Mouse (Mus musculus): Measurements from ENCODE around the gene Dnajc6.

Gene Dnajc6

DNA sequence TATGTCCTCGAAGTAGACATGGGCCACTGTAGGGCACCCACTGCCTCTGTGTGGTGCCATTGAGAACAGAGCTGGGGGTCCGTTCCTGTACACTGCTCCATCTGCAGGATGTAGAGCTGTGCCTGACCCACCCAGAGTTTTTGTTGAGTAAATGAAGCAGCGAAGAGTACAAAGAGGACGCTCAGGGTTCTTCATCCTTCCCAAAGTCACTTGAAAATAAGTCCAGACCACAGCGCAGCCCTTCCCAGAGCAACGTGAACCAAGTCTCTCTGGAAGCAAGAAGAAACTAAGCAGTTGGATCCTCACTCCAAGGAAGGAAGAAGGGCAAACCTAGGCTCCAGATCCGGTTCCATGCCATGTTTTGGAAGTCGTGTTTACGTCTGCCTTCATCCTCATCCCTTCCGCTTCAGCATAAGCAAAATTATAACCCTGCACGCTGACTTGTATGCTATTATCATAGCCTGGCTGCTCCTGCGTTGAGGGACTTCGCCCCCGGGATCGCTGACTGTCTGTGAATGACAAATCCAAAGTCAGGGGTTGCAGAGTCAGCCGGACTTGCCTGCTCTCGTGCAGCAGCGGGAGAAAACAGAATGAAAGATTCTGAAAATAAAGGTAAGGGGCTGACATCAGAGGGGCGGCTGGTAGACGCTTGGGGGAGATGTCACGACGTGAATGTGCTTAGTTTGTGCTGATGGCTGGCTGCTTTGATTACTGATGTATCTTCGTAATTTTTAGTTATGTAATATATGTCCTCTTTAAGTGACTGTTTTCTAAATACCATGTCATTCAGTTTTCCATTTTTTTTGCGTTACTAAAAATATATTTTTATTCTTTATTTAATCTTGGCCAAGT, 11.3 kb downstream of the Dnajc6 start:
- DNase-seq (ENCODE audit: low spot score) = no peak

DNA sequence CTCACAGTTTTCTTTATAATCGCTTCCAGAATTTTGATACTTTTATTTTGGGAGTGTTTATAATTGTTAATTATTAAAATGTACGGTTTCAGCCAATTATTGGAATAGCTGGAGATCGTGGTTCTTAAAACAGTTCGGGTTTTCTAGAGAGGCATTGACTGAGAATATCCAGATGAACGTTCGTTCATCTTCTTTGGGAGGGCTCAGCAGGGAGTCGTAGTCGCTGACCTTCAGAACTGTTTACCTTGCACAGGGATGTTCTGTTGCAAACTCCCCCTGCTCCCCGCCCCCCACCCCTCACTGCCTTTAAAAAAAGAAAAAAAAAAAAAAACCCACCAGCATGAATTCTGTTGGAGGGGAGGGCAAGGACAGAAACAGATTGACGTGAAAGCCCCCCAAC, 12.0 kb downstream of the Dnajc6 start:
- DNase-seq (ENCODE audit: low spot score) = no peak

DNA sequence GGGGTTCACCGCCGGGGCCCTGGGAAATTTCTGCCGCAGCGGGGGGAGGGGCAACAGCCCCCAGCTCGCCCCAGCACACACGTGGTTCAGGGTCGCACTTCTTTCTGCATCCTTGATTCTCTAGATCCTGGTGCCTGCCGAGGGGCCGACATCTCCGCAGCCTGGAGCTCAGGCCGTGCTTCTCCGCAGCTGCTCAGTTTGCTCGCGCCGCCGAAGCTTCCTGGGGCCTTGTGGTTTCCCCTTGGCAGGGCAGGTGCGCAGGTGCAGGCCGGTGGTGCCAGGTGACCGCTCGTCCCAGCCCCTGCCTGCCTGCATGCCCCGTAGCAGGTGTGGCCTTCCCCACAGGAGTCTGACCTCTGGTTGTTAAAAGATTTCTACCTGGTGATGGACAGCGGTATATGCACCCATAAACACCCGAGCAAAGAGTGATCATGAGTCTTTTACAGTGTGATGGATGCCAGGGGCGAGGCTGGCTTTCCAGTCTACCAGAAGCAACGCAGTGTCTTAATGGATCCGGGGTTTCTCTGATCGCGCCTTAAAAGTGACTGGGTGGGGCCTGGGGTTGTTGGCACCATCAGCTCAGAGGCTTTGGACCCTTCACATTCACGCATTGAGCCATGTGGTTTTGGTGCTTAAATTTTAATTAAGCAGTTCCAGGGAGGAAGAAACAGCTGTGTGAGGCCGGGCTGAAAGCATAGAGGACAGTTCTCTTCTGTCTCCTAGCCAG, 12.6 kb downstream of the Dnajc6 start:
- no peak for DNase-seq (ENCODE audit: low spot score)

DNA sequence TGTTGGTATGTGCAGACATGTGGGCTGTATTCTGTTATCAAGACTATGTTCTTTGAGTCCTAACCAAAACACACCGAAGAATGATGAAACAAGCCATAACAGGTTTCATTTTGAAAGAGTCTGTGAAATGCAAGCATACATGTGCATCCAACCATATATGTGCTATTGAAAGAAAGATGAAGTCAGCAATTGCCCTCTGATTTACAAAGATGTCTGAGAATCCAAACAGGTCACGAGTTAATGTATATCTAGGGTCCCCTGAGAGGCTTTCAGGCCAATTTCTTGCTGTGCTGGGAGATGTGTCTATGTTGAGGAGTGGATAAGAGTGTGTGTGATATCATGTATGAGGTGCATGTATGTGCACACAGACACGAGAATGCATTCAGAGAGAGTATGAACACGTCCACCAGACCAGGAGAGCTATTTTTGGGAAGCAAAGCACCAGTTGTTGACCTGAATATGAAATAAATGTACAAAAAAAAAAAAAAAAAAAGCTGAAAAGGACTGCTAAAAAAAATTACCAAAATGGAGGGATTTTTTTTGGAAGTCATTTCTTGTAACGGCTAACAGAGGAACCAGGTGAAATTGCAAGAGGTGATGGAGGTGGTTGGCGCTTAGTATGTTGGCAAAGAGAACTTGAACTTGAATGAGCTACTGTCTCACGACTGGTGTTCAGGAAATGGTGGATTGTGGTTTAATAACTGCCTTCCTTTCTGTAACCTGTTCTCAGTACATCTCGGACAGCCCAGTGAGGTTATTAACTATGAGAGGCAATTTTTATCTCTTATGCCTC, 13.9 kb downstream of the Dnajc6 start:
- DNase-seq (ENCODE audit: low spot score) = no peak

DNA sequence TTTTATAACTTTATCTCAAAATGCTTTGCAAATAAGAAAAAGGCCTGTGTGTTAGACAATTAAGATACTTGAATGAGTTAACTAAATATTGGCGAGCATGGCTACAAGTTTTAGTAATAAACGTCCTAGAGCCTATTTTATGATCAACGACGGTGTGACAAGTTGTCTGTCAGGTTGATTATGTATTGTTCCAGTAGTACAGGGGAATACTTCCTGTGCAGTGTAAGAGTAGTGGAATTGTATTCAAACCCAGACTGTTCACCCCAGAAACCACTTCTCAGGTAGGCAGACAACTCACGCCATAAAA, 14.4 kb downstream of the Dnajc6 start:
- no peak for DNase-seq (ENCODE audit: low spot score)

DNA sequence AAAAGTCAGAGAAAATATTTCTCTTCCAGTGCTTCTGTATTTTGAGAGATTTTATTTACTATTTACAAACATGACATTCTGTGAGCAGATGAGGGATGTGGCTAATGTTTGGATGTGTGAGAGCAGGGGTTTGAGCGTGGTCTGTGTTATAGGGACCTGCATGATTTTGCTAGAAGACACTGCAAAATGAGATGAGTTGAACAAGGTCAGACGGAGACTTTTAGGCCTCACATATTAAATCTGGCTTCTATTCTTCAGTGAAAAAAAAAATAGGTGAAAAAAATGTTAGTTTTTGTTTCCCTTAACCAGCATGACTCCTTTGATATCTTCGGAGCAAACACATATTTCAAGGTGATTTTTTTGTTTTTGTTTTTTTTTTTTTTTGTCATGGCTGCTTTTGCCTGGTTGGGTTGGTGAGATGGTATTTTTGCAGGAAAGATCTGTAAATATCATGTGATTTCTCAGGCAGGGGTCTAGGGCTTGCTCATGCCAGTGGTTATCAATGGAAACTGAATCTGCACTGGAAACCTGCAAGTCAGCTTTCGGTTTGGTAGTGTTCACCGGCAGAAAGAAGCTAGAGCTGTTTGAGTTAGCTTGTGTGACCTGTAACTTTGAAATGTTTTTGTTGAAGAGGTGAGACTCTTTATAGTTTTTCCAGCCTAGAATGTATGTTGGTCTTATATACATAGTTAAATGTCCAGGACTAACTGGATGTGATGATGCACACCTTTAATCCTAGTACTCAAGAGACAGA, 15.5 kb downstream of the Dnajc6 start:
- DNase-seq (ENCODE audit: low spot score) = no peak

DNA sequence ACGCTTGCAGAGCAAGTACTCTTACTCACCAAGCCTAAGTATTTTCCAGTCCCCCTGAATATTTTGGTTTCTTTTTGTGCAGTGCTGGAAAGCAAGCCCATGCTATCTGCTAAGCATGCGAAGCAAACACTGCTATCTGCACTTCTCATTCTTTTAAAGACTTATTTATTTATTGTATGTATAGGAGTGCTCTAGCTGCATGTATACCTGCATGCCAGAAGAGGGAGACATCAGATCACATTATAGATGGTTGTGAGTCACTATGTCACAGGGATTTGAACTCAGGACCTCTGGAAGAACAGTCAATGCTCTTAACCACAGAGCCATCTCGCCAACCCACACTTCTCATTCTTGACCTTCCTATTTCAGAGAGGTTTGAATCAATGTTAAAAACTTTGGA, 16.8 kb downstream of the Dnajc6 start:
- no peak for DNase-seq (ENCODE audit: low spot score)

DNA sequence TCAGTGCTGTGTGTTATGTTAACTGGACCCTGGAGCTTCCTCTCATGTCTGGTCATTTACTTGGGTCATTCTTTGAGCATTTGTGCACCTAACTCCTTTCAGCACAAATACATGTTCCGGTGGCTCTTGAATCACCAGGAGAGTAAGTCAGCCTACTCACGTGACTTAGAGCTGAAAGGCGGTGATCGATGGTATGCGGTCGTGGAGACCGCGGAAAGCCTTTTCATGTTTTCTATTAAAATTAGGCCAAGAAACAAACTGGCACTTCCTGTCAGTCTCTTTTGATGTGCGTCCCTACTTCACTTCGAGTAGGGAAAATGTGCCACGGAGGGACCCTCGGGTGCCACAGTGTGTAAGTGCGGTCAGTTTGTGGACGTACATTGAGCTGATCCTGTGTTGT, 19.4 kb downstream of the Dnajc6 start:
- no peak for DNase-seq (ENCODE audit: low spot score)

DNA sequence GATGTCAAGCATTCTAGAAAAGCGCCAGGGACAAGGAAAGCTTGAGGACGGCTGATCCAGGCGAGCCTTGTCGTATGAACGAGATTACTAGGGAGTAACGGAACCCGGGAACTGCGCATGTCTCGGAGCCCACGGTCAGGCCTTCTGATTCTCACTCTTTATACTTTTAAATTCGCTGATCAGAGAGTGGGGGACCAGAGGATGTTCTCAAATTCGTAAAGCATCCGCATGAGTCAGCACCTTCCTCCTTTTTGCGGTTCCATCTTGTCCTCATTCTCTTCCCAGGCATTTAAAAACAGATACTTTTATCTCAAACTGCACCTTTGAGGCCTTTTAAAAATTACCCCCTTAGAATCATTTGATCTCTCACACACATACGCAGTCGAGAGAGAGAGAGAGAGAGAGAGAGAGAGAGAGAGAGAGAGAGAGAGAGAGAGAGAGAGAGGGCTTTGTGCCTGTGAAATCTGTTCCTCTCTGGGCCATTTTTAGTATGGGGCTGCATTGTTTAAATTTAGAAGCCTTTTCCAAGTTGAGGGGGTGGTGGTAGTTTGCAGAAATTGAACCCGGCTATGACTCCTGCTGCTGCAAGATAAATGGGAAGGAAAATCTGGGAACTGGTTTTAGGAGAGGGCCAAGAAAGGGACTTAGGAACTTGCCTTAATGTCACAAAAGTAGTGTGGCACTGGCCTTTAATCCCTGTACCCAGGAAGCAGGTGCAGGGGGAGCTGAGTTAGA, 20.2 kb downstream of the Dnajc6 start:
- no peak for DNase-seq (ENCODE audit: low spot score)

DNA sequence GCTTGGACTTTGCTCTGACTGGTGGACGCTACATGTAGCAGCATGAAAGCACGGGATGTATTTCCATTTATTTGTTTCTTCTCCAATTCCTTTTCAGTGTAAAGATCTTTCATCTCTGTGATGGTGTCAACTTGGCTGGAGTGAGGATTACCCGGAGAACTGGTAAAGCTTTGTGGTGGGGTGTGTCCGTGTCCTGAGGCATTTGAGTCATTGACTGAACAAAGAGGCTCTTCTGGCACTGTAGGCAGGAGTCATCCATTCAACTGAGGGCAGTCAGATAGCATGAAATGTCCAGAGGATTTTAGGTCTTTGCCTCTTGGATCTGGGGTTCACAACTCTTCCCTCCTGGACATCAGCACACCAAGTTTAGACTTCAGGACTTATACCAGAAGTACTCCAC, 35.5 kb downstream of the Dnajc6 start:
- no peak for DNase-seq (ENCODE audit: low spot score)

DNA sequence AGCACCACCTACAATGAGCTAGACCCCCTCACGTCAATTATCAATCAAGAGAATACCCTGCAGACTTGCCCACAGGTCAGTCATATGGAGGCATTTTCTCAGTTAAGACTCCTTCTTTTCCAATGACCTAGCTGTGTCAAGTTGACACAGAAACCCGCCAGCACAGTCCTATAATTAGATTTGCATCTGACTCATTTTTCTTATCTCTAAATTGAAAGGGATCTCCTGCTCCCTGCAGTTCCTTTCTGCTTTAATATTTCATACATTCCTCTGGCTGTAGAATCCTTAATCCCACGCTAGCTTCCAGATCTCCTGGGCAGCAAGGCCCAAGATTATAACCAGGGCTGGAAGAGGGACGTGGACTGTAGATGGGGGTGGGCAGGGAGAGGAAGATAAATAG, 44.1 kb downstream of the Dnajc6 start:
- DNase-seq (ENCODE audit: low spot score) = no peak

DNA sequence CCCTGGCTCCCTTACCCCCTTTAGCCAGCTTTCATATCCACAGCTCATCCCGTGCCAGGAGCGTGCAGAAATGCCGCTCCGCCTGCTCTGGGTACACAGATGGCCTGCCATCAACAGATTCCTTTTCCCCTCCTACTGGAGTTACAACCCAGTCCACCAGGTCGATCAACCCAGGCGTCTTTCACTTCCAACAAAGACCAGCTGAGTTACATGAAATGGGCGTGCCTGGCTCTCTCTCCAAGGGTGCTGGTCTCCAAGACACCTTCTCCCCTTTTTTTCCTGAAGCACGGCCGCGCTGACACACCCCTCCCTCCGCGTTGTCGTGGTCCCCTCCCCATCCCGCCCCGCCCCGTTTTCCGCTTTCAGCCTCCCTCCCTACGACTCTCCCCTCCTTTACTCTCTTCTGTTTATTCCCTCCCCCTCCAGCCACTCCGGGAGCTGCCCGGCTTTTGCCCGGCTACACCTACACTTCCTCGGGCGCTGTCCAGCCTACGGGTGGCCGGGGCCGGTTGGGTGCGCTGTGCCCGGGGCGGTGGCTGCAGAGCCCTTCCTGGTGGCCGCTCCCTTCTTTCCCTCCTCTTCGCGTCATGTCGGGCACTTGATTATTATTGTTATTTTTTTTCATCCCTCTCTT, 53.6 kb downstream of the Dnajc6 start:
- DNase-seq (ENCODE audit: low spot score) = no peak

DNA sequence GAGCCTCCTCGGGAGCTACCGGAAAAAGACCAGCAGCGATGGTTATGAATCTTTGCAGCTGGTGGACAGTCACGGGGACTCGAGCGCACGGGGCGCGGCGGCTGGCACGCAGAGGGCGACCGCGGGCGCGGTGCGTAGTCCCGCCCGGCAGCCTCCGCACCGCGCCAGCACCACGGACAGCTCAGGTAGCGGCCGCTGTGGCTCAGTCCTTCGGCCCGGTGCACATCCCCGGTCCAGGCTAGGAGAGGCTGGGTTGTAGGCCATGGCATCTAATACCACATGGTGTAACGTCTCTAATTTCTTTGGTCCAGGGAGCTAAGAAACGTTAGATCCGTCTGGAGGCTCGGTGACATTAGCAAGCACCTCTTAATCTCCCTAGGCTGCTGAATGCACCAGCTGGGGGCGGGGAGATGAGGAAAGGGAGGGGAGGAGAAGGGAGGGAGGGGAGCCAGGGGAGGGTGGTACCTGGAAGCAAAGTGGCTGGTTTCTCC, 54.3 kb downstream of the Dnajc6 start:
- DNase-seq (ENCODE audit: low spot score) = no peak

DNA sequence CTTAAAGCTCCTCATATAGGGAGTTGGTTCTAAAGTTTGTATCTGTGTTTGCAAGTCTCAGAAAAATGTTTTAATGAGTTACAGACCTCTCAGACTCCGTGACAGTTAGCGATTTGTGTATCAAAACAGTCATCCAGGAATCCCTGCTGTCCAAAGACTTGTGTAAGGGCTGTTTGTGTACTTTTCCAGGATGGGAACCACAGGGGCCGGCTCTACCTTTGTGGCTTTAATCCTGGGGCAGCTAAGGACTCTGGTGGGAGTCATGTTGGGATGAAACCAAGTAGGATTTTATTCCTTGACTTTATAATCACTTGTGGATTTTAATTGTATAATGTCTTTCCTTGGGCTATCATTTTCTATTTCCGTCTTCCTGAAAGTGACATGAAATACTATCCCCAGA, 55.0 kb downstream of the Dnajc6 start:
- no peak for DNase-seq (ENCODE audit: low spot score)

DNA sequence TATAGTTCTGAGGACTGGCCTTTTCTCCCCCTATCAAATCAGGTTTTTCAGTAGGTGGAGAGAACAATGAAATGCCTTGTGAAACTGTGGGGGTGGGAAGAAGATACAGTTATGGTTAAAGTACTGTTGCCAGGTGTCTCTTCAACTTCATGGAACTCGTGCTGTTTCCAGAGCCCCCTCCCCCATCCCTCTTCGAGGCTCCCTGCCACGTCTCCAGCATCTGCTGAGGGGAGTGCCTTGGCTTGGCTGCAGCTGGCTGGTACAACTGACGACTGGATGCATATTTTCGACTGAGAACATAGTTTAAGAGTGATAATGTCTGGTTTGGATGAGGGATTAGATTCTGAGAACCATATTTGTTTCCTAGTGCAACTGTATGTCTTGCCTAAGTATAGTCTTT, 55.9 kb downstream of the Dnajc6 start:
- DNase-seq (ENCODE audit: low spot score) = no peak

DNA sequence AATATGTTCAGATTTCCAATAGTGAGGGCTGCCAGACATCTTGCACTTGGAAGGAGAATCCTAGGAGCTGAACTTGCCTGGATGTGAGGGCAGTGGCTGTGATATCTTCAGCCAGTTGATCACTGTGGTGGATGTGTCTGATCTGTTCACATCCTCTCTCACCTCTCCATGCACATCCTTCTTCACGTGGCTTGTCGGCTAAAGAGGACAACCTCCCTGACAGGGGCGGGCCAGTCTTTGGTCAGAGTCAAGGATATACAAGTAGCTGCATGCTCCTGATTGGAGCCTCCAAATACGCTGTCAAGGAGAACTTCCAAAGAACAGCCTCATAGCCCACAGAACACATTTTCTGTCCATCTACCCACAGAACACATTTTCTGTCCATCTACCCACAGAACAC, 58.6 kb downstream of the Dnajc6 start:
- DNase-seq (ENCODE audit: low spot score) = no peak

DNA sequence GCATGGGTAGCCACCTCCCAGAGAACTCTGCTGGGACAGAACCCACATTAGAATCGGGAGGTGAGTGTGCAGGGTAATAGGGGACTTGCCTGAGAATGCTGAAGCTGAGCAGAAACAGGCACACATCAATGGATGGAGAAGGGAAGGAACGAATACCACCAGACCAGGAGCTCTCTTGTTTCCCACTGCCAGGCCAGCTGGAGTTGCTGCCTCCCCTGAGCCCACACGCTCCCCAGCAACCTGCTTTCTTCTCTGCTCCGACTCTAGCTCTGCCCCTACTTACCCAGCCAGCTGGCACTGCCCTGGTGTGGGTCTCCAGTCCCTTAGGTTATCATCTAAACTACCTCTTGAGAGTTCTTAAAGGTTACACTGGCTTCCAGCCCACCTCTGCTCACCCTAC, 63.7 kb downstream of the Dnajc6 start:
- no peak for DNase-seq (ENCODE audit: low spot score)

DNA sequence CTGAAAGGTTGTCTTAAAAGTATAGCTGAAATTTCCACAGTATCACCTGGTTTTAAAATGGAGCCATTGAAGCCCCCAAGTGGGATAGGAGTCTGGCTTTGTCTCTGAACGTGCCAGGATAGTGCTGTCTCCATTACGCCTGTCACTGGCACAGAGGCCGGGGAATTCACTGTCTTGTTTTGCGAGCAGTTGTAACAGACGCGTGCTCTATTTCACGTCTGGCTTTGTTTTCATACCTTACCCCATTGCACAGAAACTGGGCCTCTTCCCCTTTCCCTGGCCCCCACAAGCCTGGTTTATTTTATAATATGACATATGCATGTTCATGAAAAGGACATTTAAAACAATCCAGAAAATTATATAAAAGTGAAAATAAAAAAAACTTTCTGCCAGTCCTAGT, 66.4 kb downstream of the Dnajc6 start:
- no peak for DNase-seq (ENCODE audit: low spot score)

DNA sequence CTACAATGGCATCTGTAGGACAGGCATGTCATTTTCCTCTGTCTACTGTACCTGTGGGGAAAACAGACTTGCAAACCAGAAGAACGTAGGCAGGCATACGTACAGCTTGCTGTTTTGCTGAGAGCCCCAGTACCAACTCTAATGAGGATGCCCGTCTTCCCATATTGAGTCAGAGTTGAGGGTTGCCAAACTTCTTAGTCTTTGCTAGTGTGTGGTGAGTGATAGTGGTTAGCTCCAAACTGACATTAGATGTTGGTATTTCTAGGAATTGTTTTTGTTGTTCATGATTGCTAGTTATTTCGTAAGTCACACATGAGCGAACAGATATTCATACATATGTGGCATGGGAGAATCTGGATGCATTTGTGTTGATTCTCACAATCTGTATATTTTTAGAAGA, 67.2 kb downstream of the Dnajc6 start:
- DNase-seq (ENCODE audit: low spot score) = no peak

DNA sequence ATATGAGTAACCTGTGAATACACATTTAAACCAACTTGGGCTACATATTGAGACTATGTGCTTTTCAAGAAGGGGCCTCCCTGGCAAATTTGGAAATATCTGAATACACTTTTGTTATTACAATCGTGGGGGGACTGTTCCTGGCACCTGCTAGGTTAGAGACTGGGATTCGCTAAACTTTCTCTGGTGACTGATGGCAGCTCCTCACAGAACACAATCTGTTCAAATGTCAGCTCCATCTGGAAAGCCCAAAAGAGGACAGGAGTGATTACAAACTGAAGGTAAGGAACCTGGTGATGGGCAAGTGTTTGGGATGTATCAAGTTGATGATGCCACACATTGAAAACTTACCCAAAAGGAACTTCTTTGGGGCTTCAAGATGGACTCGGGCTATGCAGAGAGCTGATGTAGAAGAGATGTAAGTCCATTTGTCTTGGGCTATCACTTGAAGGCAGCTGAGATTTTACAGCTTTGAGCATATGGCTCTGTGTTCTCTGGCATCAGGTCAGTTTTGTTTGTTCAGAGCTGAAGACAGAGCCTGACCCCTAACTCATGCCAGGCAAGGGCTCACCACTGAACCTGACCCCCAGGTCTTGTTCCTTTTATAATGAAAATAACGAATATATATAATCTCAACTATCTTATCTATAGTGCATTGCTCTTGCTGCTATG, 68.4 kb downstream of the Dnajc6 start:
- no peak for DNase-seq (ENCODE audit: low spot score)
